11 mouse cellular contexts compared by ENCODE assay signal in the genomic region with DNA sequence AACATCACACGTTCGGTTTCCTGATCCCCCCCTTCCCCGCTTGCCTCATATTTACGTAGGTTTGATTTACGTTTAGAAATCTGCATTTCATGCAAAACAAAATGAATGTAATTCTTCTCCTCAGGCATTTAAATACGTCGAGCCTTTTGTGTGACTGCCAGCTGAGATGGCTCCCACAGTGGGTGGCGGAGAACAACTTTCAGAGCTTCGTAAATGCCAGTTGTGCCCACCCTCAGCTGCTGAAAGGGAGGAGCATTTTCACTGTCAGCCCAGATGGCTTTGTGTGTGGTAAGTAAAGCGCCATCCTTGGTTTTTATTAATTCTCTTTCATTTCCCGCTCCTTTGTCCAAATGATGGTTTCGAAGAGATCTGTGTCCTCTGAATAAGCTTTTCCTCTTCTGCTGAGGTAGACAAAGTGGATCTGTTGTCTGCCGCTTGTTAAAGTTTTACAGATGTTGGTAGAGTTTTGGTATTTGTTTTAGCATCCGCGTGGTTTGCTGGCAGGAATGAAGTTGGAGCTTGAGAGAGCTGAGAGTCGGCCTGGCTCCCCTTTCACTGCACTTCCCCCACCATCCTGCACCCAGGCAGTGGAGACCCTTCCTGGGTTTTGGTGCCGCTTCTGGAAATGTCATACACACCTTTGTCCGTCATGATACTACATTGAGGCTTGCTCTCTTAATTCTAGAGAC. TPM values are rescaled to one million over a fixed set of nuclear protein-coding genes. Genes with fewer than 3 reads are reported as not detected.
DNase-seq lines count a peak whose midpoint lies in the region; ATAC-seq lines count a peak whose summit lies in the region.
"Had no signal": no experiment of that assay in that cellular context is flagged by ENCODE, and none has a peak within 500 bp of the region (broad histone marks: within the 10 kb centered on the region; RNA-seq: fewer than 3 reads in every experiment).

No protein-coding gene starts in this region.

- H3K4me2 ChIP-seq in forebrain, embryonic 13.5 days, result peak overlapping the region; percentile 10; the same call in 1 of the 2 replicates
- H3K4me2 ChIP-seq in forebrain, embryonic 12.5 days, result no peak overlapping the region
- no peak overlapping the region for H3K4me2 ChIP-seq in liver, embryonic 13.5 days
- H3K4me2 ChIP-seq: heart, embryonic 13.5 days had no signal

- DNase-seq in brain, adult 2 months (ENCODE audit: low read depth, low spot score), result peak; percentile 74
- peak; percentile 65 for DNase-seq in kidney, adult 11 months
- DNase-seq in liver, embryonic 13.5 days, result no peak
- no peak for DNase-seq in cerebellum, postnatal 14 days
- no peak for DNase-seq in cerebellum, adult 9-10 months
- DNase-seq in heart, embryonic 10.5 days (ENCODE audit: low spot score), result no peak
- DNase-seq: cerebellum, adult 9-11 months; lung, adult 2 months had no signal

- no peak overlapping the region for H3K4me3 ChIP-seq in forebrain, embryonic 13.5 days
- no peak overlapping the region for H3K4me3 ChIP-seq in forebrain, embryonic 12.5 days (replicated peaks)
- H3K4me3 ChIP-seq in liver, embryonic 13.5 days (replicated peaks), result no peak overlapping the region
- no peak overlapping the region for H3K4me3 ChIP-seq in heart, embryonic 10.5 days
- H3K4me3 ChIP-seq: heart, embryonic 13.5 days had no signal

- no peaks in the 10 kb centered on the region; the same call in 1 of the 2 replicates for H3K9me3 ChIP-seq in forebrain, embryonic 13.5 days (replicated peaks)
- H3K9me3 ChIP-seq in forebrain, embryonic 12.5 days, result no peaks in the 10 kb centered on the region
- no peaks in the 10 kb centered on the region for H3K9me3 ChIP-seq in liver, embryonic 13.5 days (replicated peaks)
- H3K9me3 ChIP-seq in heart, embryonic 10.5 days, result no peaks in the 10 kb centered on the region
- H3K9me3 ChIP-seq: heart, embryonic 13.5 days had no signal

- peaks cover 18% of the 10 kb centered on the region for H3K4me1 ChIP-seq in forebrain, embryonic 13.5 days
- peaks cover 9% of the 10 kb centered on the region for H3K4me1 ChIP-seq in forebrain, embryonic 12.5 days
- H3K4me1 ChIP-seq in liver, embryonic 13.5 days (replicated peaks), result no peaks in the 10 kb centered on the region
- no peaks in the 10 kb centered on the region for H3K4me1 ChIP-seq in heart, embryonic 10.5 days
- H3K4me1 ChIP-seq: heart, embryonic 13.5 days had no signal

- 0 out of 2 replicates have a peak, but pooled peaks cover 3% of the 10 kb centered on the region for H3K36me3 ChIP-seq in forebrain, embryonic 13.5 days (ENCODE audit: poor library complexity, severe bottlenecking)
- H3K36me3 ChIP-seq in forebrain, embryonic 12.5 days (replicated peaks), result peaks cover 15% of the 10 kb centered on the region; the same call in 1 of the 2 replicates
- peaks cover 13% of the 10 kb centered on the region; the same call in 1 of the 2 replicates for H3K36me3 ChIP-seq in liver, embryonic 13.5 days
- H3K36me3 ChIP-seq in heart, embryonic 10.5 days, result peaks cover 27% of the 10 kb centered on the region

- 48% methylated on average over 18 of the region's 18 CpGs for WGBS in forebrain, embryonic 13.5 days
- WGBS in forebrain, embryonic 12.5 days, result 59% methylated on average over 18 of the region's 18 CpGs
- 74% methylated on average over 18 of the region's 18 CpGs for WGBS in liver, embryonic 13.5 days (ENCODE audit: insufficient replicate concordance)
- 89% methylated on average over 18 of the region's 18 CpGs for WGBS in heart, embryonic 10.5 days

- H3K27ac ChIP-seq in forebrain, embryonic 13.5 days, result 0 out of 2 replicates have a peak overlapping the region, but pooled peaks have one; percentile 31
- H3K27ac ChIP-seq in forebrain, embryonic 12.5 days, result no peak overlapping the region
- H3K27ac ChIP-seq in liver, embryonic 13.5 days, result no peak overlapping the region
- H3K27ac ChIP-seq in heart, embryonic 10.5 days, result no peak overlapping the region
- H3K27ac ChIP-seq: heart, embryonic 13.5 days had no signal

- peaks cover 28% of the 10 kb centered on the region for H3K27me3 ChIP-seq in forebrain, embryonic 13.5 days
- H3K27me3 ChIP-seq in forebrain, embryonic 12.5 days, result peaks cover 22% of the 10 kb centered on the region
- no peaks in the 10 kb centered on the region for H3K27me3 ChIP-seq in liver, embryonic 13.5 days
- no peaks in the 10 kb centered on the region for H3K27me3 ChIP-seq in heart, embryonic 10.5 days (ENCODE audit: insufficient read depth, poor library complexity, severe bottlenecking)
- H3K27me3 ChIP-seq: heart, embryonic 13.5 days had no signal

- ATAC-seq in forebrain, embryonic 13.5 days, result peak; percentile 62; the same call in 1 of the 2 replicates
- no peak for ATAC-seq in forebrain, embryonic 12.5 days (ENCODE audit: low FRiP score)
- ATAC-seq in liver, embryonic 13.5 days (ENCODE audit: low read depth), result 0 out of 2 replicates have a peak, but pooled peaks have one; percentile 29

- H3K9ac ChIP-seq in forebrain, embryonic 13.5 days, result no peak overlapping the region
- no peak overlapping the region for H3K9ac ChIP-seq in forebrain, embryonic 12.5 days
- no peak overlapping the region for H3K9ac ChIP-seq in liver, embryonic 13.5 days
- H3K9ac ChIP-seq: heart, embryonic 13.5 days had no signal

RNA-seq across cellular contexts. Expression of a gene that starts 37.0 kb away (rescaled TPM):
- polyA plus RNA-seq in forebrain, embryonic 13.5 days (2015; fragmentation: Nextera tagmentation; extraction: Ambion mirVana), result 2.4 and 3.0 TPM in 2 replicates
- polyA plus RNA-seq in forebrain, embryonic 12.5 days (2016; fragmentation: Nextera tagmentation; extraction: Ambion mirVana), result 8.6 and 10.6 TPM in 2 replicates
- 0.80 and 1.0 TPM in 2 replicates for polyA plus RNA-seq in liver, embryonic 13.5 days (2015; fragmentation: Nextera tagmentation; extraction: Ambion mirVana)
- polyA plus RNA-seq in heart, embryonic 10.5 days (2016; fragmentation: Nextera tagmentation; extraction: Ambion mirVana), result 3.3 and 8.4 TPM in 2 replicates

Comparison
In these comparisons a context has a peak if more than half of its experiments do, and no peak if none do; other contexts are left out.
1. DNase-seq: peak in brain, adult 2 months (single experiment) and kidney, adult 11 months (single experiment); none in liver, embryonic 13.5 days (single experiment), cerebellum, postnatal 14 days (0 of 2), cerebellum, adult 9-10 months (single experiment) and heart, embryonic 10.5 days (single experiment).